21 mouse cellular contexts compared by ENCODE assay signal in the genomic region with DNA sequence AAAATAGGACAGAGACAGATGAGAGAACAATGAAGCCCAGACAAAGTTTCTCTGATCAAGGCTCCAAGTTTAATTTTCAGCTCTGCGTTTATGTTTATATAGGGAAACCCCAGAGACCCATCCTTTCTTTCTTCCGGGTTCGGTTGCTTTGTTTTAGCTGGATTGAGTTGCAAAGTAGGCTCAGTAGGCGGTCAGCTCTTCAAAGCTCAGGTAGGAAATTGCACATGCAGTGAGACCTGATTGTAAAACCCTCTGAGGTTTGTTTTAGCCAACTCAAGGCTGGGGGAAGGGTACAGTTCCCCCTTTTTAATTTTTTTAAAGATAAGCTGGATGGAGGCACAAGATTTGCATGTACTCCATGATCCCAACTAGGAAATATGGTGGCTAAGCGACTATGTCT.
"Had no signal": no experiment of that assay in that cellular context is flagged by ENCODE, and none has a peak within 500 bp of the region (broad histone marks: within the 10 kb centered on the region; RNA-seq: fewer than 3 reads in every experiment).

No protein-coding gene starts in this region.

- DNase-seq: heart, postnatal 10 days; heart, postnatal 14 days; heart, postnatal 36 days; heart, postnatal 4 days; kidney, adult 11 months; kidney, adult 2 months; kidney, adult 8-10 months; kidney, adult 9 months; kidney, postnatal 10 days; kidney, postnatal 14 days; kidney, postnatal 25 days; kidney, postnatal 36 days; kidney, postnatal 4 days; layer of hippocampus, adult 9-11 months; layer of hippocampus, postnatal 36 days had no signal

- ATAC-seq: hindbrain, embryonic 16.5 days; hindbrain, postnatal 0 days; inflammation-experienced regulatory T-cells, adult 6 months; intestine, embryonic 15.5 days; intestine, embryonic 16.5 days; intestine, postnatal 0 days had no signal
